In the genomic region with DNA sequence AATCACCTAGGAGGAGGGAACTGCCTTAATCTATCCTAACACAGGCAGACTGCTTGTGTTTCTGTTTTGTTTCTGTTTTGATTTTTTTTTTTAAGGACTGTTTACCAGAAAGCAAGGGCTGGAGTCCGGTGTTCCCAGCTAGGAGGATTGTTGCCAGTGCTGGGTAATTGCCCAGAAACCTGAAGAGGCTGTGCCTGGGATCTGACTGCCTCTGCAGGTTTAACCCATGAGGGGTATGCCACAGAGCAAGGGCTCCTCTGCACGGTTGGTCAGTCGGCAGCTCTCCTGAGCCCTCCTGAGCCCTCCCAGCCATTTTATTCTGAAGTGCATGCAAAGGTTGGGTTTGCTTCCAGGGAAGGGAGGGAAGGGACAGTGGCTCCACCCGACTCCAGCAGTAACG, we compare ENCODE assay signal across 17 mouse cellular contexts. TPM values are rescaled to one million over a fixed set of nuclear protein-coding genes. Genes with fewer than 3 reads are reported as not detected.
A peak's percentile ranks its signal among the peaks of the same experiment; 100 is the strongest.
DNase-seq lines count a peak whose midpoint lies in the region; ATAC-seq lines count a peak whose summit lies in the region.
"Had no signal": no experiment of that assay in that cellular context is flagged by ENCODE, and none has a peak within 500 bp of the region (broad histone marks: within the 10 kb centered on the region; RNA-seq: fewer than 3 reads in every experiment).

No protein-coding gene starts in this region.

- peaks cover 31% of the 10 kb centered on the region for H3K36me3 ChIP-seq in hindbrain, embryonic 13.5 days
- H3K36me3 ChIP-seq in hindbrain, embryonic 11.5 days (ENCODE audit: control insufficient read depth, insufficient read depth, low read length) = no peaks in the 10 kb centered on the region
- peaks cover 50% of the 10 kb centered on the region for H3K36me3 ChIP-seq in midbrain, embryonic 10.5 days
- peaks cover 19% of the 10 kb centered on the region for H3K36me3 ChIP-seq in midbrain, embryonic 13.5 days
- H3K36me3 ChIP-seq in neural tube, embryonic 14.5 days (ENCODE audit: control insufficient read depth, insufficient read depth, low read length) = no peaks in the 10 kb centered on the region

- no peak overlapping the region for H3K4me2 ChIP-seq in hindbrain, embryonic 13.5 days
- no peak overlapping the region for H3K4me2 ChIP-seq in hindbrain, embryonic 11.5 days (replicated peaks; ENCODE audit: low read depth, low read length)
- H3K4me2 ChIP-seq in midbrain, embryonic 13.5 days (replicated peaks) = no peak overlapping the region
- H3K4me2 ChIP-seq in neural tube, embryonic 14.5 days (ENCODE audit: low read depth, low read length) = no peak overlapping the region
- H3K4me2 ChIP-seq: limb, embryonic 15.5 days had no signal

- no peaks in the 10 kb centered on the region for H3K27me3 ChIP-seq in hindbrain, embryonic 13.5 days
- H3K27me3 ChIP-seq in hindbrain, embryonic 11.5 days (ENCODE audit: control insufficient read depth, insufficient read depth, low read length) = no peaks in the 10 kb centered on the region
- no peaks in the 10 kb centered on the region for H3K27me3 ChIP-seq in midbrain, embryonic 10.5 days (ENCODE audit: low read depth, poor library complexity, severe bottlenecking)
- H3K27me3 ChIP-seq in midbrain, embryonic 13.5 days = no peaks in the 10 kb centered on the region
- no peaks in the 10 kb centered on the region for H3K27me3 ChIP-seq in neural tube, embryonic 14.5 days (ENCODE audit: control insufficient read depth, insufficient read depth, low read length)
- H3K27me3 ChIP-seq: limb, embryonic 15.5 days had no signal

- H3K4me3 ChIP-seq in hindbrain, embryonic 13.5 days = no peak overlapping the region
- H3K4me3 ChIP-seq in hindbrain, embryonic 11.5 days (ENCODE audit: low read depth, low read length) = no peak overlapping the region
- H3K4me3 ChIP-seq in midbrain, embryonic 10.5 days = no peak overlapping the region
- no peak overlapping the region for H3K4me3 ChIP-seq in midbrain, embryonic 13.5 days (replicated peaks)
- no peak overlapping the region for H3K4me3 ChIP-seq in neural tube, embryonic 14.5 days (ENCODE audit: low read depth, low read length)
- H3K4me3 ChIP-seq: forebrain, embryonic 10.5 days; heart, adult 2 months; limb, embryonic 15.5 days had no signal

- WGBS in hindbrain, embryonic 13.5 days = 66% methylated on average over 5 of the region's 5 CpGs
- 66% methylated on average over 5 of the region's 5 CpGs for WGBS in hindbrain, embryonic 11.5 days
- 64% methylated on average over 5 of the region's 5 CpGs for WGBS in midbrain, embryonic 10.5 days
- 57% methylated on average over 5 of the region's 5 CpGs for whole genome bisulfite sequencing in midbrain, embryonic 13.5 days
- 63% methylated on average over 5 of the region's 5 CpGs for WGBS in neural tube, embryonic 14.5 days

- H3K9ac ChIP-seq in hindbrain, embryonic 13.5 days = no peak overlapping the region
- no peak overlapping the region for H3K9ac ChIP-seq in hindbrain, embryonic 11.5 days (ENCODE audit: low read depth, low read length)
- no peak overlapping the region for H3K9ac ChIP-seq in midbrain, embryonic 13.5 days (replicated peaks)
- H3K9ac ChIP-seq in neural tube, embryonic 14.5 days (replicated peaks; ENCODE audit: low read depth, low read length) = no peak overlapping the region
- H3K9ac ChIP-seq: limb, embryonic 15.5 days had no signal

- H3K9me3 ChIP-seq in hindbrain, embryonic 13.5 days = no peaks in the 10 kb centered on the region
- no peaks in the 10 kb centered on the region for H3K9me3 ChIP-seq in hindbrain, embryonic 11.5 days (ENCODE audit: control insufficient read depth, low read length)
- H3K9me3 ChIP-seq in midbrain, embryonic 10.5 days (replicated peaks) = no peaks in the 10 kb centered on the region
- no peaks in the 10 kb centered on the region for H3K9me3 ChIP-seq in midbrain, embryonic 13.5 days
- no peaks in the 10 kb centered on the region for H3K9me3 ChIP-seq in neural tube, embryonic 14.5 days (ENCODE audit: control insufficient read depth, low read length)
- H3K9me3 ChIP-seq: forebrain, embryonic 10.5 days; limb, embryonic 15.5 days had no signal

- no peak for DNase-seq in hindbrain, embryonic 11.5 days (ENCODE audit: low spot score)
- no peak for DNase-seq in midbrain, embryonic 10.5 days (ENCODE audit: low spot score)
- peak; percentile 65 to 69 for DNase-seq in cerebellum, postnatal 10 days
- DNase-seq in right cerebral cortex, adult 2 months (ENCODE audit: low spot score in 2 of 2) = no peak
- DNase-seq in left cerebral cortex, adult 11 months (ENCODE audit: low spot score) = no peak
- DNase-seq: adrenal gland, postnatal 36 days; embryo, embryonic 11 days; heart, postnatal 36 days; lung, postnatal 10 days had no signal

- peak overlapping the region; percentile 31; the same call in 1 of the 2 replicates for H3K27ac ChIP-seq in hindbrain, embryonic 13.5 days
- no peak overlapping the region for H3K27ac ChIP-seq in hindbrain, embryonic 11.5 days (ENCODE audit: low read depth, low read length)
- peak overlapping the region; percentile 24; the same call in 1 of the 2 replicates for H3K27ac ChIP-seq in midbrain, embryonic 10.5 days (replicated peaks)
- H3K27ac ChIP-seq in midbrain, embryonic 13.5 days = no peak overlapping the region
- H3K27ac ChIP-seq in neural tube, embryonic 14.5 days (ENCODE audit: low read depth, low read length) = peak overlapping the region; percentile 39; the same call in 1 of the 2 replicates
- H3K27ac ChIP-seq: forebrain, embryonic 10.5 days; heart, adult 2 months; limb, embryonic 15.5 days had no signal

- ATAC-seq in hindbrain, embryonic 13.5 days (ENCODE audit: low FRiP score) = no peak
- no peak for ATAC-seq in hindbrain, embryonic 11.5 days (ENCODE audit: low FRiP score)
- ATAC-seq in midbrain, embryonic 13.5 days = no peak
- no peak for ATAC-seq in neural tube, embryonic 14.5 days (ENCODE audit: low read depth)
- ATAC-seq: CD4-positive, CD25-positive, alpha-beta regulatory T cell, adult 4 months had no signal

- H3K4me1 ChIP-seq in hindbrain, embryonic 13.5 days (replicated peaks) = peaks cover 34% of the 10 kb centered on the region
- no peaks in the 10 kb centered on the region for H3K4me1 ChIP-seq in hindbrain, embryonic 11.5 days (replicated peaks; ENCODE audit: control insufficient read depth, insufficient read depth, low read length)
- peaks cover 14% of the 10 kb centered on the region for H3K4me1 ChIP-seq in midbrain, embryonic 10.5 days
- H3K4me1 ChIP-seq in midbrain, embryonic 13.5 days (replicated peaks) = peaks cover 22% of the 10 kb centered on the region
- peaks cover 8% of the 10 kb centered on the region; the same call in 1 of the 2 replicates for H3K4me1 ChIP-seq in neural tube, embryonic 14.5 days (ENCODE audit: control insufficient read depth, insufficient read depth, low read length)

RNA-seq across cellular contexts. Expression of gene Mrln, which starts 40.8 kb away (rescaled TPM):
- polyA plus RNA-seq in hindbrain, embryonic 13.5 days (2015; fragmentation: Nextera tagmentation; extraction: Ambion mirVana) = 0.94 and 1.5 TPM in 2 replicates
- polyA plus RNA-seq in hindbrain, embryonic 11.5 days (2014; fragmentation: Nextera tagmentation; extraction: Ambion mirVana) = 1.0 and 1.7 TPM in 2 replicates
- polyA plus RNA-seq in midbrain, embryonic 10.5 days (2016; fragmentation: Nextera tagmentation; extraction: Ambion mirVana) = 0.50 and 0.53 TPM in 2 replicates
- 1.2 TPM in 1 of 2 replicates, not detected in the other for polyA plus RNA-seq in midbrain, embryonic 13.5 days (2015; fragmentation: Nextera tagmentation; extraction: Ambion mirVana)
- polyA plus RNA-seq in neural tube, embryonic 14.5 days (2014; fragmentation: Nextera tagmentation; extraction: Ambion mirVana) = 0.82 and 1.3 TPM in 2 replicates
- polyA plus RNA-seq: CD4-positive, CD25-positive, alpha-beta regulatory T cell, adult 4 months; spleen, adult 2 months had no signal

Comparison
In these comparisons a context has a peak if more than half of its experiments do, and no peak if none do; other contexts are left out.
1. H3K27ac ChIP-seq: peak in hindbrain, embryonic 13.5 days (single experiment), midbrain, embryonic 10.5 days (single experiment) and neural tube, embryonic 14.5 days (single experiment); none in hindbrain, embryonic 11.5 days (single experiment) and midbrain, embryonic 13.5 days (single experiment).
2. DNase-seq: peak in cerebellum, postnatal 10 days (2 of 2); none in hindbrain, embryonic 11.5 days (single experiment), midbrain, embryonic 10.5 days (single experiment), right cerebral cortex, adult 2 months (0 of 2) and left cerebral cortex, adult 11 months (single experiment).